Mouse (Mus musculus) embryonic fibroblast, embryonic 13.5 days (primary cell): ENCODE results near the gene Tagln2. TPM values are rescaled to one million over a fixed set of nuclear protein-coding genes. Genes with fewer than 3 reads are reported as not detected.

ENCODE experiments used
- H3K27ac ChIP-seq: 2 replicates; pipeline ENCODE4 v1.5.1; 2012; ENCODE audit warnings: low read length, control low read depth, inconsistent platforms; ENCODE audit not compliant: insufficient read depth
- H3K4me1 ChIP-seq: 2 replicates; pipeline ENCODE4 v1.6.1; 2011; ENCODE audit warnings: low read length; ENCODE audit not compliant: control insufficient read depth, insufficient read depth
- H3K4me3 ChIP-seq: 2 replicates; pipeline ENCODE4 v1.5.1; 2011; ENCODE audit warnings: mild to moderate bottlenecking, control low read depth, low read length; ENCODE audit not compliant: insufficient read depth
- CTCF ChIP-seq: IDR thresholded peaks from 2 replicates; pipeline ENCODE4 v1.5.1; 2011; ENCODE audit warnings: mild to moderate bottlenecking, control low read depth, low read length, moderate library complexity, borderline replicate concordance; ENCODE audit not compliant: insufficient read depth
- POLR2A ChIP-seq: IDR thresholded peaks from 2 replicates; pipeline ENCODE4 v1.6.1; 2011; ENCODE audit warnings: low read depth, mild to moderate bottlenecking, control low read depth, low read length, moderate library complexity
- polyA plus RNA-seq: library from polyadenylated mRNA; stranded (reverse); fragments of >200 nt; gene quantifications from 2 replicates; pipeline ENCODE4 v1.2.4, GENCODE M21; 2011; ENCODE audit warnings: low read depth; ENCODE audit not compliant: missing spikeins, insufficient read length

Gene Tagln2
- polyA plus RNA-seq, 1 experiment: 468 TPM

- no peak for TF ChIP-seq POLR2A
- no peak for TF ChIP-seq CTCF
- no peak overlapping the region for H3K4me3 ChIP-seq
- no peaks in the 10 kb centered on the region for H3K4me1 ChIP-seq
- H3K27ac ChIP-seq: no peak overlapping the region
Measured at GRCm38 (mm10) chr1:172510421-172510972, 10.7 kb downstream of the Tagln2 start.

- Histone ChIP-seq H3K4me1 (no peaks in the 10 kb centered on the region), H3K27ac (no peak overlapping the region), H3K4me3 (no peak overlapping the region)
- no peak for TF ChIP-seq POLR2A
- no peak for TF ChIP-seq CTCF
Measured at GRCm38 (mm10) chr1:172512962-172513361, 13.1 kb downstream of the Tagln2 start.

GRCm38 (mm10) chr1:172513525-172514212, 13.8 kb downstream of the Tagln2 start:
- H3K4me1 ChIP-seq: no peaks in the 10 kb centered on the region
- no peak for TF ChIP-seq POLR2A
- no peak for TF ChIP-seq CTCF
- no peak overlapping the region for H3K27ac ChIP-seq
- H3K4me3 ChIP-seq: no peak overlapping the region

- no peak for TF ChIP-seq CTCF
- no peak for TF ChIP-seq POLR2A
- Histone ChIP-seq H3K4me1 (no peaks in the 10 kb centered on the region), H3K27ac (no peak overlapping the region), H3K4me3 (no peak overlapping the region)
Measured at GRCm38 (mm10) chr1:172514213-172514529, 14.3 kb downstream of the Tagln2 start.

GRCm38 (mm10) chr1:172514551-172515268, 14.9 kb downstream of the Tagln2 start:
- Histone ChIP-seq H3K27ac (no peak overlapping the region), H3K4me1 (0 out of 2 replicates have a peak, but pooled peaks cover 3% of the 10 kb centered on the region), H3K4me3 (no peak overlapping the region)
- no peak for TF ChIP-seq CTCF
- no peak for TF ChIP-seq POLR2A

- H3K4me1 ChIP-seq: 0 out of 2 replicates have a peak, but pooled peaks cover 6% of the 10 kb centered on the region
- no peak for TF ChIP-seq CTCF
- TF ChIP-seq POLR2A: no peak
- H3K4me3 ChIP-seq: no peak overlapping the region
- H3K27ac ChIP-seq: no peak overlapping the region
Measured at GRCm38 (mm10) chr1:172515396-172515795, 15.5 kb downstream of the Tagln2 start.

- H3K4me1 ChIP-seq: 0 out of 2 replicates have a peak, but pooled peaks cover 6% of the 10 kb centered on the region
- H3K27ac ChIP-seq: no peak overlapping the region
- TF ChIP-seq CTCF (peak; percentile 34; the same call in 1 of the 2 replicates), POLR2A (no peak)
- H3K4me3 ChIP-seq: no peak overlapping the region
Measured at GRCm38 (mm10) chr1:172518013-172518412, 18.2 kb downstream of the Tagln2 start.

- Histone ChIP-seq H3K4me3 (no peak overlapping the region), H3K27ac (peak overlapping the region; percentile 63), H3K4me1 (0 out of 2 replicates have a peak, but pooled peaks cover 6% of the 10 kb centered on the region)
- TF ChIP-seq CTCF (no peak), POLR2A (no peak)
Measured at GRCm38 (mm10) chr1:172519644-172520043, 19.8 kb downstream of the Tagln2 start.

GRCm38 (mm10) chr1:172520576-172521440, 21.0 kb downstream of the Tagln2 start, which contains the start of gene Cfap45:
Cfap45 (plus strand) TSS chr1:172520801.
- peak within 1 kb of the TSS; percentile 59 for H3K27ac ChIP-seq
- TF ChIP-seq POLR2A (no peak), CTCF (no peak)
- 0 out of 2 replicates have a peak, but pooled peaks cover 6% of the 10 kb centered on the region for H3K4me1 ChIP-seq
- peak within 1 kb of the TSS; percentile 27 for H3K4me3 ChIP-seq
